Mouse (Mus musculus) bone marrow macrophage, adult 2 months (primary cell): ENCODE data around the gene Gid4.

ENCODE experiments used
- CTCF ChIP-seq: IDR thresholded peaks from 2 replicates; pipeline ENCODE4 v1.5.1; 2012; ENCODE audit warnings: low read depth, mild to moderate bottlenecking, low read length, moderate library complexity
- POLR2A ChIP-seq: IDR thresholded peaks from 2 replicates; pipeline ENCODE4 v1.6.1; 2012; ENCODE audit warnings: mild to moderate bottlenecking, low read depth, low read length, borderline replicate concordance

DNA sequence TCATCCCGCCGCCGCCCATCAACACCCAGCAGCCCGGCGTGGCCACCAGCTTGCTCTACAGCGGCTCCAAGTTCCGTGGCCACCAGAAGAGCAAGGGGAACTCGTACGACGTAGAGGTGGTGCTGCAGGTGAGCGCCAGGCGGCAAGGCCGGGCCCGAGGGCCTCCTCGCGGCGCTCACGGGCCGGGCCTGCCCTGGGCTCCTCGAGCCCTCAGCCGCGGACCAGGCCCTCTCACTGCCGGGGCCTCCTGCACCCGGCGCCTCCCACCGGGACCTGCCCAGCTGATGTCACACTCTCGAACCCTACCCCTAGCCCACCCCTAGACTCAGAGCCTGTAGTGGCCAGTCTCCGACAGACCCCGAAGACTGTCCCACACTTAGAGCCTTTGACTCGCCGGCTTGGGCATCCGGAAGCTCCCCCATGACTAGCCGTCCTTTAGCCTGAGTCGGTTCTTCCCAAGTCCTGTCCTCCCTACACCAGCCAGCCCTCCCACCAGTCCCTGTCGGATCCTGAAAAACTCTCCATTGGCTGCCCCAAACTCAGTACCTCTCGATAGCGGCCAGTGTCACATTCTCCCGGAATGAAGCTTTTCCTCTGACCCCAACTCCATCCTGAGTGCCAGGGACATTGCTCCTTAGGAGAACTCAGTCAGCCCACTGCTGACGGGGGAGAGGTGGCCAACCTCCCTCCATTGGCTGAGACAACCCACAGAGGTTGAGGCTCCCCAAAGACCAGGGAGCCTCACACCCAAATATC lies 950 bp downstream of the Gid4 start, which contains the start of gene Atpaf2:
- TF ChIP-seq POLR2A (no peak), CTCF (no peak)
